Mouse (Mus musculus): ENCODE data around the gene Hoxc10.

Gene Hoxc10

GRCm38 (mm10) chr15:103010847-103011555 is 44.4 kb downstream of the Hoxc10 start:
- DNase-seq (ENCODE audit: low spot score in 2 of 2) = no peak

GRCm38 (mm10) chr15:103011928-103012486 is 45.4 kb downstream of the Hoxc10 start:
- DNase-seq (ENCODE audit: low spot score in 2 of 2) = no peak

- DNase-seq (ENCODE audit: low spot score in 2 of 2) = no peak
Observed at GRCm38 (mm10) chr15:103013238-103013984, 46.8 kb downstream of the Hoxc10 start.

GRCm38 (mm10) chr15:103014166-103015008 is 47.8 kb downstream of the Hoxc10 start:
- no peak for DNase-seq (ENCODE audit: low spot score in 2 of 2)

- DNase-seq (ENCODE audit: low spot score in 2 of 2) = no peak
Observed at GRCm38 (mm10) chr15:103015009-103015399, 48.4 kb downstream of the Hoxc10 start.

GRCm38 (mm10) chr15:103015406-103016166 is 49.0 kb downstream of the Hoxc10 start:
- no peak for DNase-seq (ENCODE audit: low spot score in 2 of 2)

GRCm38 (mm10) chr15:103018636-103019035 is 52.0 kb downstream of the Hoxc10 start, which contains the start of gene Hoxc4:
Gene Hoxc4, plus strand, starts transcription at chr15:103018934.
- no peak for DNase-seq (ENCODE audit: low spot score in 2 of 2)

GRCm38 (mm10) chr15:103020899-103021418 is 54.4 kb downstream of the Hoxc10 start:
- no peak for DNase-seq (ENCODE audit: low spot score in 2 of 2)
